Mouse (Mus musculus): ENCODE measurements around the gene 1700028J19Rik.

DNA sequence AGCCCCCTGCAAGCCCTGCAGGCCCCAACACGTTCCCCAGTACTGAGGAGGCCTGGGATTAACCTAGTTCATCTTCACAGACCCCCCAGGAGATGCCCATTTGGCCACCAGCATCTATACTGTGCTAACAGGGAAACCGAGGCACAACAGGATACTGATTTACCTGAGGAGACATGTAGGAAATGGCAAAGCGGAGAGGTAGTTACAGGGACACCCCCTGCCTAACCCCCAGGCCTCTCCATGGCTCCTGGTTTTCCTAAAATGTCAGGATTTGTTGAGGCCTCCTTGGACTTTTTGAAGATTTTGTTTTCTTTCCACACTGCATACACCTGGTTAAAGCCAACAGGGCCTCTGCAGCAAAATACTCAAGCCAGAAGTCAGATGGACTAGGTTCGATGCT, 10.8 kb upstream of the 1700028J19Rik start, which contains the start of gene Acp4:
- TF ChIP-seq POLR2A (IDR thresholded peaks at IDR 0.05; ENCODE audit: borderline replicate concordance, extremely low read depth, insufficient read depth, insufficient read length, poor library complexity, severe bottlenecking) (no peak), CTCF (IDR thresholded peaks at IDR 0.05; ENCODE audit: borderline replicate concordance, extremely low read depth, insufficient read depth, insufficient read length) (no peak)

All from brain, embryonic 14.5 days (tissue).